Comparison of ENCODE assay signal across 20 mouse cellular contexts in genomic region chr1:36075652-36076051, GRCm38 (mm10). TPM values are rescaled to one million over a fixed set of nuclear protein-coding genes. Genes with fewer than 3 reads are reported as not detected.
DNase-seq lines count a peak whose midpoint lies in the region; ATAC-seq and TF ChIP-seq lines count a peak whose summit lies in the region.
"Had no signal": no experiment of that assay in that cellular context is flagged by ENCODE, and none has a peak within 500 bp of the region (broad histone marks: within the 10 kb centered on the region; RNA-seq: fewer than 3 reads in every experiment).

No protein-coding gene starts in this region.

- peak overlapping the region; percentile 30; the same call in 1 of the 2 replicates for H3K27ac ChIP-seq in liver, embryonic 14.5 days
- H3K27ac ChIP-seq: embryonic facial prominence, embryonic 10.5 days; forebrain, embryonic 15.5 days; heart, adult 2 months; limb, embryonic 12.5 days; midbrain, embryonic 10.5 days had no signal

- TF ChIP-seq POLR2A in lung, adult 2 months (IDR thresholded peaks at IDR 0.05; ENCODE audit: borderline replicate concordance, extremely low read depth, low read depth, low read length), result no peak

- peak overlapping the region; percentile 24 for H3K4me3 ChIP-seq in E14TG2a.4 (replicated peaks; ENCODE audit: low read length)
- H3K4me3 ChIP-seq in liver, embryonic 14.5 days (ENCODE audit: insufficient read depth in 1 of 2, low read depth in 2 of 2, low read length in 2 of 2), result no peak overlapping the region
- no peak overlapping the region for H3K4me3 ChIP-seq in lung, adult 2 months (replicated peaks; ENCODE audit: extremely low read depth, low read depth, low read length)
- H3K4me3 ChIP-seq: embryonic facial prominence, embryonic 10.5 days; forebrain, embryonic 15.5 days; heart, adult 2 months; limb, embryonic 12.5 days; midbrain, embryonic 10.5 days; myocyte had no signal

- H3K36me3 ChIP-seq in E14TG2a.4 (ENCODE audit: insufficient read depth, low read length), result peaks cover 100% of the 10 kb centered on the region
- peaks cover 92% of the 10 kb centered on the region for H3K36me3 ChIP-seq in liver, embryonic 14.5 days (replicated peaks; ENCODE audit: control insufficient read depth, insufficient read depth, low read depth)
- H3K36me3 ChIP-seq: forebrain, embryonic 15.5 days had no signal

- peak overlapping the region; percentile 32; the same call in 1 of the 2 replicates for H3K4me2 ChIP-seq in liver, embryonic 14.5 days (ENCODE audit: low read depth)
- H3K4me2 ChIP-seq: forebrain, embryonic 15.5 days; limb, embryonic 12.5 days had no signal

- WGBS in liver, embryonic 14.5 days (ENCODE audit: insufficient replicate concordance), result 79% methylated on average over 5 of the region's 5 CpGs
- WGBS in lung, adult 2 months, result 79% methylated on average over 5 of the region's 5 CpGs

- DNase-seq in kidney, adult 11 months, result peak; percentile 55
- no peak for DNase-seq in kidney, postnatal 10 days
- DNase-seq in kidney, adult 9 months, result peak; percentile 63
- DNase-seq in liver, embryonic 14.5 days (ENCODE audit: low read depth in 3 of 3, low spot score in 3 of 3), result no peak
- no peak for DNase-seq in heart, postnatal 36 days
- DNase-seq in embryo, embryonic 9.5 days (ENCODE audit: extremely low spot score), result no peak
- no peak for DNase-seq in lung, adult 2 months
- DNase-seq: adrenal gland, postnatal 14 days; cerebellum, adult 11-12 months; cerebellum, postnatal 36 days; heart, adult 2 months; layer of hippocampus, adult 9-11 months; right cerebral cortex, adult 18-20 months; thymus, adult 18-20 months had no signal

- peaks cover 100% of the 10 kb centered on the region for H3K4me1 ChIP-seq in E14TG2a.4 (replicated peaks; ENCODE audit: low read depth, low read length)
- H3K4me1 ChIP-seq in liver, embryonic 14.5 days (replicated peaks; ENCODE audit: control insufficient read depth in 2 of 2, insufficient read depth in 2 of 2, low read length in 1 of 2), result peaks cover 27 to 62% of the 10 kb centered on the region in 2 experiments
- H3K4me1 ChIP-seq in lung, adult 2 months (ENCODE audit: control insufficient read depth, insufficient read depth, low read length), result peaks cover 17% of the 10 kb centered on the region

- TF ChIP-seq CTCF in E14TG2a.4 (conservative IDR thresholded peaks at IDR 0.05; ENCODE audit: low read length), result no peak
- TF ChIP-seq CTCF in liver, embryonic 14.5 days (IDR thresholded peaks at IDR 0.05; ENCODE audit: low read depth), result no peak
- no peak for TF ChIP-seq CTCF in lung, adult 2 months (IDR thresholded peaks at IDR 0.05; ENCODE audit: insufficient read depth, low read length)

- intact Hi-C loops in heart, postnatal 36 days (cut with DNase I), result no loop called here

- no peaks in the 10 kb centered on the region for H3K27me3 ChIP-seq in E14TG2a.4 (ENCODE audit: insufficient read depth, low read length)
- H3K27me3 ChIP-seq in liver, embryonic 14.5 days (ENCODE audit: control insufficient read depth, insufficient read depth, low read length), result no peaks in the 10 kb centered on the region
- H3K27me3 ChIP-seq: forebrain, embryonic 15.5 days; limb, embryonic 12.5 days had no signal

- no peaks in the 10 kb centered on the region for H3K9me3 ChIP-seq in E14TG2a.4 (ENCODE audit: low read length)
- no peaks in the 10 kb centered on the region for H3K9me3 ChIP-seq in liver, embryonic 14.5 days (ENCODE audit: control insufficient read depth, low read length)
- H3K9me3 ChIP-seq: embryonic facial prominence, embryonic 10.5 days; forebrain, embryonic 15.5 days; limb, embryonic 12.5 days; midbrain, embryonic 10.5 days had no signal

- TF ChIP-seq EP300 in liver, embryonic 14.5 days (IDR thresholded peaks at IDR 0.05; ENCODE audit: low read depth), result no peak

- ATAC-seq in liver, embryonic 14.5 days (ENCODE audit: insufficient read depth), result no peak
- ATAC-seq: forebrain, embryonic 15.5 days had no signal

- H3K9ac ChIP-seq in liver, embryonic 14.5 days (replicated peaks), result no peak overlapping the region
- H3K9ac ChIP-seq: forebrain, embryonic 15.5 days; limb, embryonic 12.5 days had no signal

RNA-seq across cellular contexts. Expression of gene Hs6st1, which starts 7.5 kb away (rescaled TPM):
- 29.3 and 31.0 TPM in 2 replicates for polyA plus RNA-seq in liver, embryonic 14.5 days (2012; rRNA removed)
- polyA plus RNA-seq in liver, embryonic 14.5 days (2014; fragmentation: Nextera tagmentation; extraction: Ambion mirVana), result 6.8 and 12.0 TPM in 2 replicates
- 10 to 100 TPM; 21.3 to 23.1 TPM for total RNA-seq in heart, postnatal 36 days (2021)
- polyA plus RNA-seq in lung, adult 2 months (2012; rRNA removed), result 33.8 and 35.0 TPM in 2 replicates

Comparison
In these comparisons a context has a peak if more than half of its experiments do, and no peak if none do; other contexts are left out.
1. DNase-seq: peak in kidney, adult 11 months (single experiment) and kidney, adult 9 months (single experiment); none in kidney, postnatal 10 days (single experiment), liver, embryonic 14.5 days (0 of 3), heart, postnatal 36 days (0 of 2), embryo, embryonic 9.5 days (single experiment) and lung, adult 2 months (single experiment).